Mouse (Mus musculus): ENCODE measurements at regions not wholly inside any gene's neighbourhood (a gene's known extent, or its start where the extent isn't known, plus 50 kb on each side); places are given as distances from the start of the nearest gene placed in this dataset.

GRCm38 (mm10) chr16:9132113-9132512, 302.2 kb downstream of the 1810013L24Rik start:
- no peaks in the 10 kb centered on the region for H3K36me3 ChIP-seq (ENCODE audit: control insufficient read depth)
- TF ChIP-seq GATA1 (IDR thresholded peaks at IDR 0.05; ENCODE audit: low read length) (no peak), TAL1 (IDR thresholded peaks at IDR 0.05; ENCODE audit: low read length) (no peak)
- peaks cover 6% of the 10 kb centered on the region for H3K9me3 ChIP-seq (ENCODE audit: control insufficient read depth, low read length)

GRCm38 (mm10) chr16:9132778-9133177, 302.9 kb downstream of the 1810013L24Rik start:
- Histone ChIP-seq H3K27me3 (ENCODE audit: control insufficient read depth) (no peaks in the 10 kb centered on the region), H3K4me3 (replicated peaks) (no peak overlapping the region), H3K36me3 (ENCODE audit: control insufficient read depth) (no peaks in the 10 kb centered on the region), H3K4me1 (ENCODE audit: control insufficient read depth) (peaks cover 26% of the 10 kb centered on the region), H3K9me3 (ENCODE audit: control insufficient read depth, low read length) (peaks cover 6% of the 10 kb centered on the region)
- TF ChIP-seq TAL1 (IDR thresholded peaks at IDR 0.05; ENCODE audit: low read length): no peak
- no peak for TF ChIP-seq GATA1 (IDR thresholded peaks at IDR 0.05; ENCODE audit: low read length)

More at GRCm38 (mm10) chr16:9132113-9132512, 302.2 kb downstream of the 1810013L24Rik start:
- Histone ChIP-seq H3K4me1 (ENCODE audit: control insufficient read depth) (peaks cover 26% of the 10 kb centered on the region), H3K27me3 (ENCODE audit: control insufficient read depth) (no peaks in the 10 kb centered on the region), H3K4me3 (replicated peaks) (no peak overlapping the region)

- H3K4me3 ChIP-seq (replicated peaks): no peak overlapping the region
- no peaks in the 10 kb centered on the region for H3K27me3 ChIP-seq (ENCODE audit: control insufficient read depth)
- H3K36me3 ChIP-seq (ENCODE audit: control insufficient read depth): no peaks in the 10 kb centered on the region
- peaks cover 24% of the 10 kb centered on the region for H3K4me1 ChIP-seq (ENCODE audit: control insufficient read depth)
- TF ChIP-seq GATA1 (IDR thresholded peaks at IDR 0.05; ENCODE audit: low read length): no peak
- TF ChIP-seq TAL1 (IDR thresholded peaks at IDR 0.05; ENCODE audit: low read length): no peak
- H3K9me3 ChIP-seq (ENCODE audit: control insufficient read depth, low read length): peaks cover 6% of the 10 kb centered on the region
Observed at GRCm38 (mm10) chr16:9135377-9135776, 305.5 kb downstream of the 1810013L24Rik start.

GRCm38 (mm10) chr16:9138552-9139224, 308.8 kb downstream of the 1810013L24Rik start:
- H3K9me3 ChIP-seq (ENCODE audit: control insufficient read depth, low read length): peaks cover 8% of the 10 kb centered on the region
- no peaks in the 10 kb centered on the region for H3K27me3 ChIP-seq (ENCODE audit: control insufficient read depth)
- H3K4me1 ChIP-seq (ENCODE audit: control insufficient read depth): no peaks in the 10 kb centered on the region; the same call in 1 of the 2 replicates
- H3K4me3 ChIP-seq (replicated peaks): no peak overlapping the region
- no peaks in the 10 kb centered on the region for H3K36me3 ChIP-seq (ENCODE audit: control insufficient read depth)
- no peak for TF ChIP-seq TAL1 (IDR thresholded peaks at IDR 0.05; ENCODE audit: low read length)
- no peak for TF ChIP-seq GATA1 (IDR thresholded peaks at IDR 0.05; ENCODE audit: low read length)

GRCm38 (mm10) chr16:9139405-9139804, 309.5 kb downstream of the 1810013L24Rik start:
- TF ChIP-seq TAL1 (IDR thresholded peaks at IDR 0.05; ENCODE audit: low read length): no peak
- TF ChIP-seq GATA1 (IDR thresholded peaks at IDR 0.05; ENCODE audit: low read length): no peak
- no peaks in the 10 kb centered on the region for H3K27me3 ChIP-seq (ENCODE audit: control insufficient read depth)
- H3K4me1 ChIP-seq (ENCODE audit: control insufficient read depth): no peaks in the 10 kb centered on the region; the same call in 1 of the 2 replicates
- no peaks in the 10 kb centered on the region for H3K36me3 ChIP-seq (ENCODE audit: control insufficient read depth)
- H3K4me3 ChIP-seq (replicated peaks): no peak overlapping the region
- peaks cover 8% of the 10 kb centered on the region for H3K9me3 ChIP-seq (ENCODE audit: control insufficient read depth, low read length)

GRCm38 (mm10) chr16:9149209-9150135, 319.6 kb downstream of the 1810013L24Rik start:
- no peak for TF ChIP-seq GATA1 (IDR thresholded peaks at IDR 0.05; ENCODE audit: low read length)
- TF ChIP-seq TAL1 (IDR thresholded peaks at IDR 0.05; ENCODE audit: low read length): no peak
- H3K27me3 ChIP-seq (ENCODE audit: control insufficient read depth): no peaks in the 10 kb centered on the region
- H3K4me1 ChIP-seq (ENCODE audit: control insufficient read depth): no peaks in the 10 kb centered on the region
- H3K4me3 ChIP-seq (replicated peaks): no peak overlapping the region
- no peaks in the 10 kb centered on the region for H3K36me3 ChIP-seq (ENCODE audit: control insufficient read depth)
- H3K9me3 ChIP-seq (ENCODE audit: control insufficient read depth, low read length): no peaks in the 10 kb centered on the region

GRCm38 (mm10) chr16:9151936-9152335, 322.0 kb downstream of the 1810013L24Rik start:
- H3K4me3 ChIP-seq (replicated peaks): no peak overlapping the region
- TF ChIP-seq TAL1 (IDR thresholded peaks at IDR 0.05; ENCODE audit: low read length): no peak
- TF ChIP-seq GATA1 (IDR thresholded peaks at IDR 0.05; ENCODE audit: low read length): no peak
- H3K36me3 ChIP-seq (ENCODE audit: control insufficient read depth): no peaks in the 10 kb centered on the region
- H3K27me3 ChIP-seq (ENCODE audit: control insufficient read depth): no peaks in the 10 kb centered on the region
- H3K9me3 ChIP-seq (ENCODE audit: control insufficient read depth, low read length): no peaks in the 10 kb centered on the region
- no peaks in the 10 kb centered on the region for H3K4me1 ChIP-seq (ENCODE audit: control insufficient read depth)

- no peaks in the 10 kb centered on the region for H3K27me3 ChIP-seq (ENCODE audit: control insufficient read depth)
- TF ChIP-seq GATA1 (IDR thresholded peaks at IDR 0.05; ENCODE audit: low read length) (no peak), TAL1 (IDR thresholded peaks at IDR 0.05; ENCODE audit: low read length) (no peak)
- no peaks in the 10 kb centered on the region for H3K4me1 ChIP-seq (ENCODE audit: control insufficient read depth)
- H3K4me3 ChIP-seq (replicated peaks): no peak overlapping the region
- H3K36me3 ChIP-seq (ENCODE audit: control insufficient read depth): no peaks in the 10 kb centered on the region
- no peaks in the 10 kb centered on the region for H3K9me3 ChIP-seq (ENCODE audit: control insufficient read depth, low read length)
Observed at GRCm38 (mm10) chr16:9153501-9153900, 323.6 kb downstream of the 1810013L24Rik start.

GRCm38 (mm10) chr16:9165763-9166310, 335.9 kb downstream of the 1810013L24Rik start:
- Histone ChIP-seq H3K9me3 (ENCODE audit: control insufficient read depth, low read length) (no peaks in the 10 kb centered on the region; the same call in 1 of the 2 replicates), H3K27me3 (ENCODE audit: control insufficient read depth) (no peaks in the 10 kb centered on the region)

More at GRCm38 (mm10) chr16:9165763-9166310, 335.9 kb downstream of the 1810013L24Rik start:
- TF ChIP-seq TAL1 (IDR thresholded peaks at IDR 0.05; ENCODE audit: low read length) (no peak), GATA1 (IDR thresholded peaks at IDR 0.05; ENCODE audit: low read length) (no peak)
- Histone ChIP-seq H3K4me3 (replicated peaks) (no peak overlapping the region), H3K36me3 (ENCODE audit: control insufficient read depth) (no peaks in the 10 kb centered on the region), H3K4me1 (ENCODE audit: control insufficient read depth) (no peaks in the 10 kb centered on the region)

Data from erythroblast, embryonic 14.5 days (primary cell).